Mouse (Mus musculus): ENCODE measurements around the gene Cdc42bpg. TPM values are rescaled to one million over a fixed set of nuclear protein-coding genes. Genes with fewer than 3 reads are reported as not detected.
A peak's percentile ranks its signal among the peaks of the same experiment; 100 is the strongest.

The Cdc42bpg gene
- total and polyA plus RNA-seq, 3 experiments, result 0.79 to 4.2 (median 2.3) TPM

- H3K4me1 ChIP-seq (ENCODE audit: control insufficient read depth in 1 of 2, insufficient read depth in 2 of 2), result peaks cover 72 to 96% of the 10 kb centered on the region in 2 experiments
- peaks cover 93% of the 10 kb centered on the region for H3K79me2 ChIP-seq (replicated peaks; ENCODE audit: control insufficient read depth, extremely low read depth, insufficient read depth, poor library complexity, severe bottlenecking)
- peak overlapping the region; percentile 21 for H3K4me2 ChIP-seq (ENCODE audit: insufficient read depth, low read depth, poor library complexity, severe bottlenecking)
- H3K27ac ChIP-seq (ENCODE audit: insufficient read depth, low read depth), result peak overlapping the region; percentile 85
- peaks cover 86 to 91% of the 10 kb centered on the region in 2 experiments for H3K36me3 ChIP-seq (replicated peaks in 1 of 2; ENCODE audit: control insufficient read depth in 1 of 2, insufficient read depth in 1 of 2, low read length in 1 of 2)
- peak overlapping the region in 1 of 3 experiments; percentile 29 for H3K4me3 ChIP-seq (replicated peaks in 1 of 3; ENCODE audit: low read depth in 2 of 3, low read length in 2 of 3, poor library complexity in 1 of 3)
- no peak for DNase-seq (ENCODE audit: extremely low read depth)
- no peaks in the 10 kb centered on the region for H3K9me3 ChIP-seq (replicated peaks; ENCODE audit: low read length)
- H3K9ac ChIP-seq (ENCODE audit: insufficient read depth, low read depth), result peak overlapping the region; percentile 55
- dilution Hi-C loops (cut with MboI; ENCODE audit: extremely low pct_ligation_motif_present, extremely low pct_unique_long_range_greater_than_20kb, low sequenced_read_pairs), result no loop called here
- no peak for TF ChIP-seq GABPA (IDR thresholded peaks at IDR 0.05; ENCODE audit: insufficient replicate concordance, low read depth, low read length)
- TF ChIP-seq ETS1 (conservative IDR thresholded peaks at IDR 0.05; ENCODE audit: low read depth, low read length), result peak; percentile 46
- in situ Hi-C loops (cut with MboI; ENCODE audit: low pct_ligation_motif_present, low pct_unique_long_range_greater_than_20kb, low sequenced_read_pairs), result no loop called here
- no peaks in the 10 kb centered on the region for H3K27me3 ChIP-seq (replicated peaks)
Observed at GRCm38 (mm10) chr19:6286434-6287401, 19.5 kb upstream of the Cdc42bpg start.

- TF ChIP-seq UBTF (IDR thresholded peaks at IDR 0.05; ENCODE audit: low read depth, low read length) (no peak), TBP (conservative IDR thresholded peaks at IDR 0.05; ENCODE audit: low read depth, low read length) (no peak), USF1 (IDR thresholded peaks at IDR 0.05; ENCODE audit: low read depth, low read length) (no peak), BHLHE40 (IDR thresholded peaks at IDR 0.05; ENCODE audit: low read depth, low read length) (no peak), E2F4 (IDR thresholded peaks at IDR 0.05; ENCODE audit: insufficient replicate concordance, low read depth, low read length) (no peak), ZKSCAN1 (IDR thresholded peaks at IDR 0.05; ENCODE audit: borderline replicate concordance, low read depth, low read length) (no peak), PAX5 (IDR thresholded peaks at IDR 0.05; ENCODE audit: low read length) (no peak), POLR2A (IDR thresholded peaks at IDR 0.05; ENCODE audit: low read depth, low read length) (no peak), RAD21 (IDR thresholded peaks at IDR 0.05; ENCODE audit: low read depth, low read length) (no peak)
- no peak for DNase-seq (ENCODE audit: extremely low read depth)
- Histone ChIP-seq H3K4me1 (ENCODE audit: control insufficient read depth in 1 of 2, insufficient read depth in 2 of 2) (peaks cover 73 to 95% of the 10 kb centered on the region in 2 experiments), H3K27ac (ENCODE audit: insufficient read depth, low read depth) (peak overlapping the region; percentile 79), H3K27me3 (replicated peaks) (no peaks in the 10 kb centered on the region), H3K9ac (ENCODE audit: insufficient read depth, low read depth) (peak overlapping the region; percentile 14; the same call in 1 of the 2 replicates), H3K9me3 (replicated peaks; ENCODE audit: low read length) (no peaks in the 10 kb centered on the region), H3K4me2 (ENCODE audit: insufficient read depth, low read depth, poor library complexity, severe bottlenecking) (peak overlapping the region; percentile 38; the same call in 1 of the 2 replicates), H3K79me2 (replicated peaks; ENCODE audit: control insufficient read depth, extremely low read depth, insufficient read depth, poor library complexity, severe bottlenecking) (peaks cover 96% of the 10 kb centered on the region), H3K4me3 (replicated peaks in 1 of 3; ENCODE audit: low read depth in 2 of 3, low read length in 2 of 3, poor library complexity in 1 of 3) (no peak overlapping the region), H3K36me3 (replicated peaks in 1 of 2; ENCODE audit: control insufficient read depth in 1 of 2, insufficient read depth in 1 of 2, low read length in 1 of 2) (peaks cover 86 to 91% of the 10 kb centered on the region in 2 experiments)
- in situ Hi-C loops (cut with MboI; ENCODE audit: low pct_ligation_motif_present, low pct_unique_long_range_greater_than_20kb, low sequenced_read_pairs), result no loop called here
- dilution Hi-C loops (cut with MboI; ENCODE audit: extremely low pct_ligation_motif_present, extremely low pct_unique_long_range_greater_than_20kb, low sequenced_read_pairs), result no loop called here
Observed at GRCm38 (mm10) chr19:6288236-6288894, 17.9 kb upstream of the Cdc42bpg start.
